Mouse (Mus musculus) frontal cortex, postnatal 10 days (tissue): ENCODE results near the gene Ercc1.
A peak's percentile ranks its signal among the peaks of the same experiment; 100 is the strongest.

Source experiments
- DNase-seq, 2 experiments: peaks; one replicate each; pipeline ENCODE4 v3.0.0; 2022; ENCODE audit warnings: low spot score in 2 of 2, mixed read lengths in 1 of 2

The Ercc1 gene

GRCm38 (mm10) chr7:19365376-19365775 is 20.8 kb downstream of the Ercc1 start:
- no peak for DNase-seq

- no peak for DNase-seq
Measured at GRCm38 (mm10) chr7:19368380-19368779, 23.8 kb downstream of the Ercc1 start.

GRCm38 (mm10) chr7:19369823-19370425 is 25.3 kb downstream of the Ercc1 start:
- peak in 1 of 2 experiments; percentile 76 for DNase-seq

GRCm38 (mm10) chr7:19373367-19373766 is 28.8 kb downstream of the Ercc1 start:
- no peak for DNase-seq

GRCm38 (mm10) chr7:19375368-19375767 is 30.8 kb downstream of the Ercc1 start:
- no peak for DNase-seq

GRCm38 (mm10) chr7:19376019-19376418 is 31.4 kb downstream of the Ercc1 start:
- DNase-seq: no peak

GRCm38 (mm10) chr7:19378049-19378448 is 33.5 kb downstream of the Ercc1 start:
- DNase-seq: no peak

GRCm38 (mm10) chr7:19381377-19382165 is 37.0 kb downstream of the Ercc1 start, which contains the start of gene Ercc2:
Gene Ercc2, plus strand, starts transcription at chr7:19382010.
- DNase-seq: peak; percentile 95 to 99

GRCm38 (mm10) chr7:19382166-19382541 is 37.6 kb downstream of the Ercc1 start:
- no peak for DNase-seq

- no peak for DNase-seq
Measured at GRCm38 (mm10) chr7:19383708-19384107, 39.1 kb downstream of the Ercc1 start.

GRCm38 (mm10) chr7:19388699-19389413 is 44.3 kb downstream of the Ercc1 start:
- no peak for DNase-seq

GRCm38 (mm10) chr7:19394484-19394883 is 49.9 kb downstream of the Ercc1 start:
- no peak for DNase-seq

GRCm38 (mm10) chr7:19399496-19400280 is 55.1 kb downstream of the Ercc1 start:
- no peak for DNase-seq

GRCm38 (mm10) chr7:19400946-19401345 is 56.4 kb downstream of the Ercc1 start:
- DNase-seq: no peak

- no peak for DNase-seq
Measured at GRCm38 (mm10) chr7:19402535-19403112, 58.0 kb downstream of the Ercc1 start.

GRCm38 (mm10) chr7:19403731-19404296 is 59.2 kb downstream of the Ercc1 start, which contains the start of gene Klc3:
Gene Klc3, minus strand, starts transcription at chr7:19404104.
- no peak for DNase-seq

- no peak for DNase-seq
Measured at GRCm38 (mm10) chr7:19404476-19404875, 59.9 kb downstream of the Ercc1 start, which contains the start of gene Ckm. Gene Ckm, plus strand, starts transcription at chr7:19404776.

- DNase-seq: peak in 1 of 2 experiments; percentile 72
Measured at GRCm38 (mm10) chr7:19405417-19405816, 60.8 kb downstream of the Ercc1 start.
